Mouse (Mus musculus) stomach, postnatal 0 days (tissue): ENCODE data around the gene Pla2g2c. TPM values are rescaled to one million over a fixed set of nuclear protein-coding genes. Genes with fewer than 3 reads are reported as not detected.

Source experiments
- ATAC-seq: fragments of 200-750 bp; cut with Nextera tagmentation; 2 replicates; pipeline ENCODE4 v1.8.0; 2017; ENCODE audit not compliant: low FRiP score, low TSS enrichment
- DNase-seq: peaks from one replicate; pipeline ENCODE4 v3.0.0-alpha.2; 2016; ENCODE audit warnings: low spot score
- H3K27ac ChIP-seq: fragments of 300-500 bp; sonication (generic); replicated peaks from 2 replicates; pipeline ENCODE4 v1.5.1; 2014; ENCODE audit warnings: mild to moderate bottlenecking, control low read depth
- H3K27me3 ChIP-seq: fragments of 300-500 bp; sonication (generic); 2 replicates; pipeline ENCODE4 v1.6.1; 2014; ENCODE audit warnings: low read length; ENCODE audit not compliant: control insufficient read depth, insufficient read depth
- H3K36me3 ChIP-seq: fragments of 300-500 bp; sonication (generic); 2 replicates; pipeline ENCODE4 v1.6.1; 2014; ENCODE audit warnings: low read length, mixed read lengths; ENCODE audit not compliant: control insufficient read depth, insufficient read depth
- H3K4me1 ChIP-seq: fragments of 300-500 bp; sonication (generic); replicated peaks from 2 replicates; pipeline ENCODE4 v1.6.1; 2014; ENCODE audit warnings: antibody characterized with exemption; ENCODE audit not compliant: control insufficient read depth, insufficient read depth
- H3K4me2 ChIP-seq: fragments of 300-500 bp; sonication (generic); replicated peaks from 2 replicates; pipeline ENCODE4 v1.6.1; 2014; ENCODE audit warnings: low read depth, mild to moderate bottlenecking, control low read depth, moderate library complexity
- H3K4me3 ChIP-seq: fragments of 300-500 bp; sonication (generic); 2 replicates; pipeline ENCODE4 v1.5.1; 2014; ENCODE audit warnings: low read depth, low read length, control low read depth
- H3K9ac ChIP-seq: fragments of 300-500 bp; sonication (generic); 2 replicates; pipeline ENCODE4 v1.6.1; 2014; ENCODE audit warnings: mild to moderate bottlenecking, low read length, control low read depth, mixed read lengths
- H3K9me3 ChIP-seq: fragments of 300-500 bp; sonication (generic); 2 replicates; pipeline ENCODE4 v1.6.1; 2016; ENCODE audit warnings: low read length; ENCODE audit not compliant: control insufficient read depth
- CTCF ChIP-seq: IDR thresholded peaks from 2 replicates; pipeline ENCODE4 v1.5.1; 2016; ENCODE audit warnings: antibody characterized with exemption, low read depth, mild to moderate bottlenecking, moderate library complexity
- EP300 ChIP-seq: optimal IDR thresholded peaks from 2 replicates; pipeline ENCODE3; 2016; ENCODE audit warnings: antibody characterized with exemption
- WGBS: fragments of 180-500 bp; shearing (Covaris S2); extraction: QIAGEN DNeasy Blood & Tissue Kit; methylation state at CpG from one replicate; pipeline ENCODE4 v1.1.7; 2014; 5-methylcytosine and 5-hydroxymethylcytosine counted together
- polyA plus RNA-seq: library from polyadenylated mRNA; unstranded; fragments of >200 nt; fragmentation: Nextera tagmentation; extraction: Ambion mirVana; gene quantifications from 2 replicates; pipeline ENCODE4 v1.2.1, GENCODE M21; 2015

Gene Pla2g2c
- polyA plus RNA-seq, 1 experiment from 2014 or later = 0.30 TPM

GRCm38 (mm10) chr4:138755439-138755838 is 30.8 kb downstream of the Pla2g2c start:
- TF ChIP-seq CTCF = no peak
- no peak for TF ChIP-seq EP300
- Histone ChIP-seq H3K36me3 (no peaks in the 10 kb centered on the region), H3K4me1 (no peaks in the 10 kb centered on the region), H3K9me3 (no peaks in the 10 kb centered on the region), H3K27me3 (no peaks in the 10 kb centered on the region), H3K4me3 (no peak overlapping the region), H3K27ac (no peak overlapping the region), H3K9ac (no peak overlapping the region), H3K4me2 (no peak overlapping the region)
- WGBS = 64% methylated on average over 4 of the region's 4 CpGs
- ATAC-seq = no peak
- no peak for DNase-seq

GRCm38 (mm10) chr4:138755983-138756382 is 31.4 kb downstream of the Pla2g2c start:
- DNase-seq (no peak), ATAC-seq (no peak)
- H3K4me2 ChIP-seq = no peak overlapping the region
- no peaks in the 10 kb centered on the region for H3K9me3 ChIP-seq
- no peaks in the 10 kb centered on the region for H3K36me3 ChIP-seq
- TF ChIP-seq CTCF (no peak), EP300 (no peak)
- H3K4me1 ChIP-seq = no peaks in the 10 kb centered on the region
- WGBS = 75% methylated on average over 11 of the region's 11 CpGs
- H3K27ac ChIP-seq = peak overlapping the region; percentile 35; the same call in 1 of the 2 replicates
- no peaks in the 10 kb centered on the region for H3K27me3 ChIP-seq
- no peak overlapping the region for H3K9ac ChIP-seq
- no peak overlapping the region for H3K4me3 ChIP-seq

- Histone ChIP-seq H3K27me3 (no peaks in the 10 kb centered on the region), H3K4me1 (no peaks in the 10 kb centered on the region), H3K4me3 (no peak within 1 kb of the TSS), H3K27ac (peak within 1 kb of the TSS; percentile 35; the same call in 1 of the 2 replicates), H3K9me3 (no peaks in the 10 kb centered on the region), H3K9ac (no peak within 1 kb of the TSS), H3K4me2 (no peak within 1 kb of the TSS), H3K36me3 (no peaks in the 10 kb centered on the region)
- ATAC-seq (no peak), DNase-seq (no peak)
- TF ChIP-seq EP300 = no peak
- TF ChIP-seq CTCF = no peak
- WGBS = 77% methylated on average over 8 of the region's 8 CpGs
Measured at GRCm38 (mm10) chr4:138757416-138757815, 32.8 kb downstream of the Pla2g2c start, which contains the start of gene Pla2g2f. Gene Pla2g2f, minus strand, starts transcription at chr4:138757626.

GRCm38 (mm10) chr4:138762266-138762665 is 37.7 kb downstream of the Pla2g2c start:
- Histone ChIP-seq H3K4me3 (no peak overlapping the region), H3K27ac (no peak overlapping the region), H3K9me3 (no peaks in the 10 kb centered on the region), H3K4me2 (no peak overlapping the region), H3K27me3 (no peaks in the 10 kb centered on the region), H3K4me1 (no peaks in the 10 kb centered on the region), H3K36me3 (no peaks in the 10 kb centered on the region), H3K9ac (no peak overlapping the region)
- DNase-seq = no peak
- TF ChIP-seq CTCF (peak; percentile 10; the same call in 1 of the 2 replicates), EP300 (no peak)
- WGBS = 69% methylated on average over 9 of the region's 9 CpGs
- ATAC-seq = no peak; the same call in 1 of the 2 replicates

GRCm38 (mm10) chr4:138771970-138772369 is 47.4 kb downstream of the Pla2g2c start:
- 58% methylated on average over 10 of the region's 10 CpGs for WGBS
- TF ChIP-seq EP300 = no peak
- TF ChIP-seq CTCF = no peak
- no peak overlapping the region for H3K9ac ChIP-seq
- 0 out of 2 replicates have a peak overlapping the region, but pooled peaks have one; percentile 30 for H3K27ac ChIP-seq
- peak; percentile 92 for ATAC-seq
- DNase-seq = peak; percentile 84
- no peaks in the 10 kb centered on the region for H3K9me3 ChIP-seq
- no peaks in the 10 kb centered on the region for H3K36me3 ChIP-seq
- H3K27me3 ChIP-seq = no peaks in the 10 kb centered on the region
- no peaks in the 10 kb centered on the region for H3K4me1 ChIP-seq
- H3K4me2 ChIP-seq = no peak overlapping the region
- no peak overlapping the region for H3K4me3 ChIP-seq

GRCm38 (mm10) chr4:138772386-138772785 is 47.8 kb downstream of the Pla2g2c start:
- Histone ChIP-seq H3K4me2 (no peak overlapping the region), H3K27me3 (no peaks in the 10 kb centered on the region), H3K27ac (0 out of 2 replicates have a peak overlapping the region, but pooled peaks have one; percentile 30), H3K36me3 (no peaks in the 10 kb centered on the region), H3K4me3 (no peak overlapping the region), H3K4me1 (no peaks in the 10 kb centered on the region), H3K9ac (no peak overlapping the region), H3K9me3 (no peaks in the 10 kb centered on the region)
- DNase-seq (no peak), ATAC-seq (no peak)
- no peak for TF ChIP-seq EP300
- no peak for TF ChIP-seq CTCF
- WGBS = 70% methylated on average over 5 of the region's 5 CpGs
